Mouse (Mus musculus): ENCODE measurements at regions not wholly inside any gene's neighbourhood (a gene's known extent, or its start where the extent isn't known, plus 50 kb on each side); places are given as distances from the start of the nearest gene placed in this dataset.

- H3K9me3 ChIP-seq: no peaks in the 10 kb centered on the region
- no peak for ATAC-seq (ENCODE audit: insufficient number of reproducible peaks, low FRiP score, low TSS enrichment, low read depth)
- no peaks in the 10 kb centered on the region for H3K27me3 ChIP-seq
- no peaks in the 10 kb centered on the region for H3K36me3 ChIP-seq
- no peak overlapping the region for H3K4me3 ChIP-seq
- no peak overlapping the region for H3K4me2 ChIP-seq
- no peak overlapping the region for H3K9ac ChIP-seq
- no peak overlapping the region for H3K27ac ChIP-seq
- H3K4me1 ChIP-seq: no peaks in the 10 kb centered on the region
- WGBS: 80% methylated on average over 5 of the region's 5 CpGs
Observed at GRCm38 (mm10) chr8:115583221-115583620, 124.4 kb downstream of the Maf start.

GRCm38 (mm10) chr8:115581940-115582517, 125.6 kb downstream of the Maf start:
- H3K9ac ChIP-seq: no peak overlapping the region
- no peak overlapping the region for H3K4me3 ChIP-seq
- ATAC-seq (ENCODE audit: insufficient number of reproducible peaks, low FRiP score, low TSS enrichment, low read depth): no peak
- H3K4me1 ChIP-seq: no peaks in the 10 kb centered on the region
- H3K9me3 ChIP-seq: no peaks in the 10 kb centered on the region
- H3K27ac ChIP-seq: no peak overlapping the region
- H3K4me2 ChIP-seq: no peak overlapping the region
- no peaks in the 10 kb centered on the region for H3K36me3 ChIP-seq
- no peaks in the 10 kb centered on the region for H3K27me3 ChIP-seq
- WGBS: 69% methylated on average over 6 of the region's 6 CpGs

- Histone ChIP-seq H3K27me3 (no peaks in the 10 kb centered on the region; the same call in 1 of the 2 replicates), H3K9ac (no peak overlapping the region), H3K4me3 (no peak overlapping the region), H3K4me1 (no peaks in the 10 kb centered on the region), H3K27ac (no peak overlapping the region), H3K36me3 (no peaks in the 10 kb centered on the region), H3K4me2 (no peak overlapping the region), H3K9me3 (no peaks in the 10 kb centered on the region)
- 76% methylated on average over 7 of the region's 7 CpGs for WGBS
- ATAC-seq (ENCODE audit: insufficient number of reproducible peaks, low FRiP score, low TSS enrichment, low read depth): no peak
Observed at GRCm38 (mm10) chr8:115568394-115568793, 139.2 kb downstream of the Maf start.

- no peak overlapping the region for H3K4me3 ChIP-seq
- WGBS: 72% methylated on average over 5 of the region's 5 CpGs
- H3K27me3 ChIP-seq: no peaks in the 10 kb centered on the region; the same call in 1 of the 2 replicates
- no peaks in the 10 kb centered on the region for H3K9me3 ChIP-seq
- H3K27ac ChIP-seq: no peak overlapping the region
- no peak overlapping the region for H3K9ac ChIP-seq
- no peak for ATAC-seq (ENCODE audit: insufficient number of reproducible peaks, low FRiP score, low TSS enrichment, low read depth)
- no peaks in the 10 kb centered on the region for H3K36me3 ChIP-seq
- H3K4me1 ChIP-seq: no peaks in the 10 kb centered on the region
- no peak overlapping the region for H3K4me2 ChIP-seq
Observed at GRCm38 (mm10) chr8:115565768-115566167, 141.8 kb downstream of the Maf start.

- Histone ChIP-seq H3K27me3 (no peaks in the 10 kb centered on the region; the same call in 1 of the 2 replicates), H3K4me3 (no peak overlapping the region), H3K27ac (no peak overlapping the region), H3K4me1 (no peaks in the 10 kb centered on the region), H3K9ac (no peak overlapping the region), H3K36me3 (no peaks in the 10 kb centered on the region), H3K9me3 (no peaks in the 10 kb centered on the region), H3K4me2 (no peak overlapping the region)
- WGBS: 25% methylated on average over 4 of the region's 4 CpGs
- ATAC-seq (ENCODE audit: insufficient number of reproducible peaks, low FRiP score, low TSS enrichment, low read depth): no peak
Observed at GRCm38 (mm10) chr8:115562362-115562761, 145.2 kb downstream of the Maf start.

- Histone ChIP-seq H3K4me1 (no peaks in the 10 kb centered on the region), H3K4me2 (no peak overlapping the region), H3K27ac (no peak overlapping the region), H3K4me3 (no peak overlapping the region), H3K9me3 (no peaks in the 10 kb centered on the region), H3K9ac (no peak overlapping the region), H3K27me3 (no peaks in the 10 kb centered on the region; the same call in 1 of the 2 replicates), H3K36me3 (no peaks in the 10 kb centered on the region)
- 74% methylated on average over 18 of the region's 18 CpGs for WGBS
- ATAC-seq (ENCODE audit: insufficient number of reproducible peaks, low FRiP score, low TSS enrichment, low read depth): no peak
Observed at GRCm38 (mm10) chr8:115560985-115561916, 146.3 kb downstream of the Maf start.

- Histone ChIP-seq H3K27me3 (no peaks in the 10 kb centered on the region; the same call in 1 of the 2 replicates), H3K9me3 (no peaks in the 10 kb centered on the region), H3K36me3 (no peaks in the 10 kb centered on the region), H3K4me3 (no peak overlapping the region), H3K9ac (no peak overlapping the region), H3K4me1 (no peaks in the 10 kb centered on the region), H3K27ac (no peak overlapping the region), H3K4me2 (no peak overlapping the region)
- WGBS: 73% methylated on average over 5 of the region's 5 CpGs
- ATAC-seq (ENCODE audit: insufficient number of reproducible peaks, low FRiP score, low TSS enrichment, low read depth): no peak
Observed at GRCm38 (mm10) chr8:115555452-115555851, 152.1 kb downstream of the Maf start.

GRCm38 (mm10) chr8:115554185-115554584, 153.4 kb downstream of the Maf start:
- 71% methylated on average over 5 of the region's 5 CpGs for WGBS
- H3K4me1 ChIP-seq: no peaks in the 10 kb centered on the region

GRCm38 (mm10) chr8:115551262-115551661, 156.3 kb downstream of the Maf start:
- Histone ChIP-seq H3K27ac (no peak overlapping the region), H3K36me3 (no peaks in the 10 kb centered on the region), H3K4me2 (no peak overlapping the region), H3K9ac (no peak overlapping the region), H3K4me3 (no peak overlapping the region), H3K9me3 (no peaks in the 10 kb centered on the region), H3K27me3 (no peaks in the 10 kb centered on the region; the same call in 1 of the 2 replicates), H3K4me1 (no peaks in the 10 kb centered on the region)
- no peak for ATAC-seq (ENCODE audit: insufficient number of reproducible peaks, low FRiP score, low TSS enrichment, low read depth)
- 68% methylated on average over 5 of the region's 5 CpGs for WGBS

More at GRCm38 (mm10) chr8:115554185-115554584, 153.4 kb downstream of the Maf start:
- no peak overlapping the region for H3K4me3 ChIP-seq
- ATAC-seq (ENCODE audit: insufficient number of reproducible peaks, low FRiP score, low TSS enrichment, low read depth): no peak
- no peak overlapping the region for H3K4me2 ChIP-seq
- no peaks in the 10 kb centered on the region for H3K9me3 ChIP-seq
- H3K9ac ChIP-seq: no peak overlapping the region
- no peak overlapping the region for H3K27ac ChIP-seq
- H3K36me3 ChIP-seq: no peaks in the 10 kb centered on the region
- H3K27me3 ChIP-seq: no peaks in the 10 kb centered on the region; the same call in 1 of the 2 replicates

GRCm38 (mm10) chr8:115549112-115549511, 158.5 kb downstream of the Maf start:
- H3K4me1 ChIP-seq: peaks cover 4% of the 10 kb centered on the region; the same call in 1 of the 2 replicates
- no peak overlapping the region for H3K4me2 ChIP-seq
- no peak overlapping the region for H3K27ac ChIP-seq
- no peaks in the 10 kb centered on the region; the same call in 1 of the 2 replicates for H3K27me3 ChIP-seq
- no peak overlapping the region for H3K9ac ChIP-seq
- WGBS: 86% methylated on average over 1 of the region's 1 CpGs
- no peak for ATAC-seq (ENCODE audit: insufficient number of reproducible peaks, low FRiP score, low TSS enrichment, low read depth)
- no peaks in the 10 kb centered on the region for H3K9me3 ChIP-seq
- H3K4me3 ChIP-seq: no peak overlapping the region
- no peaks in the 10 kb centered on the region for H3K36me3 ChIP-seq

- H3K4me3 ChIP-seq: no peak overlapping the region
- no peak overlapping the region for H3K4me2 ChIP-seq
- ATAC-seq (ENCODE audit: insufficient number of reproducible peaks, low FRiP score, low TSS enrichment, low read depth): peak; percentile 63; the same call in 1 of the 2 replicates
- H3K9me3 ChIP-seq: no peaks in the 10 kb centered on the region
- H3K9ac ChIP-seq: no peak overlapping the region
- peaks cover 6% of the 10 kb centered on the region; the same call in 1 of the 2 replicates for H3K4me1 ChIP-seq
- no peaks in the 10 kb centered on the region for H3K36me3 ChIP-seq
- no peak overlapping the region for H3K27ac ChIP-seq
- 39% methylated on average over 6 of the region's 6 CpGs for WGBS
- no peaks in the 10 kb centered on the region for H3K27me3 ChIP-seq
Observed at GRCm38 (mm10) chr8:115544067-115544466, 163.5 kb downstream of the Maf start.

- H3K36me3 ChIP-seq: no peaks in the 10 kb centered on the region
- H3K4me3 ChIP-seq: no peak overlapping the region
- no peaks in the 10 kb centered on the region for H3K27me3 ChIP-seq
- H3K27ac ChIP-seq: no peak overlapping the region
- H3K9ac ChIP-seq: no peak overlapping the region
- H3K4me2 ChIP-seq: no peak overlapping the region
- no peak for ATAC-seq (ENCODE audit: insufficient number of reproducible peaks, low FRiP score, low TSS enrichment, low read depth)
- WGBS: 92% methylated on average over 3 of the region's 3 CpGs
- no peaks in the 10 kb centered on the region for H3K9me3 ChIP-seq
- peaks cover 6% of the 10 kb centered on the region; the same call in 1 of the 2 replicates for H3K4me1 ChIP-seq
Observed at GRCm38 (mm10) chr8:115542935-115543334, 164.7 kb downstream of the Maf start.
